Mouse (Mus musculus) midbrain, embryonic 13.5 days (tissue): Measurements from ENCODE around the gene Ppp1r14c. TPM values are rescaled to one million over a fixed set of nuclear protein-coding genes. Genes with fewer than 3 reads are reported as not detected.
A peak's percentile ranks its signal among the peaks of the same experiment; 100 is the strongest.

Experiments used
- ATAC-seq: fragments of 200-750 bp; cut with Nextera tagmentation; 2 replicates; pipeline ENCODE4 v1.8.0; 2017; ENCODE audit warnings: mild to moderate bottlenecking, moderate TSS enrichment, moderate library complexity
- H3K27ac ChIP-seq: fragments of 300-500 bp; sonication (generic); 2 replicates; pipeline ENCODE4 v1.5.1; 2015; ENCODE audit warnings: inconsistent platforms, mild to moderate bottlenecking, moderate library complexity
- H3K27me3 ChIP-seq: fragments of 300-500 bp; sonication (generic); 2 replicates; pipeline ENCODE4 v1.6.1; 2015; ENCODE audit warnings: mild to moderate bottlenecking, inconsistent platforms
- H3K36me3 ChIP-seq: fragments of 300-500 bp; sonication (generic); 2 replicates; pipeline ENCODE4 v1.6.1; 2015; ENCODE audit warnings: mild to moderate bottlenecking, inconsistent platforms
- H3K4me1 ChIP-seq: fragments of 300-500 bp; sonication (generic); replicated peaks from 2 replicates; pipeline ENCODE4 v1.6.1; 2015; ENCODE audit warnings: inconsistent platforms
- H3K4me2 ChIP-seq: fragments of 300-500 bp; sonication (generic); replicated peaks from 2 replicates; pipeline ENCODE4 v1.6.1; 2015; ENCODE audit warnings: moderate library complexity, mild to moderate bottlenecking, inconsistent platforms
- H3K4me3 ChIP-seq: fragments of 300-500 bp; sonication (generic); replicated peaks from 2 replicates; pipeline ENCODE4 v1.5.1; 2015; ENCODE audit warnings: mild to moderate bottlenecking, inconsistent platforms
- H3K9ac ChIP-seq: fragments of 300-500 bp; sonication (generic); replicated peaks from 2 replicates; pipeline ENCODE4 v1.6.1; 2015; ENCODE audit warnings: mild to moderate bottlenecking, inconsistent platforms
- H3K9me3 ChIP-seq: fragments of 300-500 bp; sonication (generic); 2 replicates; pipeline ENCODE4 v1.6.1; 2016; ENCODE audit warnings: mild to moderate bottlenecking, inconsistent platforms
- WGBS: fragments of 180-500 bp; shearing (Covaris S2); methylation state at CpG from one replicate; pipeline ENCODE4 v1.1.7; 2015; 5-methylcytosine and 5-hydroxymethylcytosine counted together
- polyA plus RNA-seq: library from polyadenylated mRNA; unstranded; fragments of >200 nt; fragmentation: Nextera tagmentation; extraction: Ambion mirVana; gene quantifications from 2 replicates; pipeline ENCODE4 v1.2.1, GENCODE M21; 2015

Gene Ppp1r14c
- polyA plus RNA-seq, 1 experiment from 2014 or later: 22.3 TPM

GRCm38 (mm10) chr10:3406280-3406679 lies 40.4 kb downstream of the Ppp1r14c start:
- Histone ChIP-seq H3K4me1 (no peaks in the 10 kb centered on the region; the same call in 1 of the 2 replicates), H3K9me3 (no peaks in the 10 kb centered on the region), H3K27me3 (no peaks in the 10 kb centered on the region), H3K4me2 (no peak overlapping the region), H3K9ac (no peak overlapping the region), H3K4me3 (no peak overlapping the region), H3K27ac (no peak overlapping the region), H3K36me3 (no peaks in the 10 kb centered on the region)
- WGBS: 83% methylated on average over 2 of the region's 2 CpGs
- ATAC-seq: no peak

DNA sequence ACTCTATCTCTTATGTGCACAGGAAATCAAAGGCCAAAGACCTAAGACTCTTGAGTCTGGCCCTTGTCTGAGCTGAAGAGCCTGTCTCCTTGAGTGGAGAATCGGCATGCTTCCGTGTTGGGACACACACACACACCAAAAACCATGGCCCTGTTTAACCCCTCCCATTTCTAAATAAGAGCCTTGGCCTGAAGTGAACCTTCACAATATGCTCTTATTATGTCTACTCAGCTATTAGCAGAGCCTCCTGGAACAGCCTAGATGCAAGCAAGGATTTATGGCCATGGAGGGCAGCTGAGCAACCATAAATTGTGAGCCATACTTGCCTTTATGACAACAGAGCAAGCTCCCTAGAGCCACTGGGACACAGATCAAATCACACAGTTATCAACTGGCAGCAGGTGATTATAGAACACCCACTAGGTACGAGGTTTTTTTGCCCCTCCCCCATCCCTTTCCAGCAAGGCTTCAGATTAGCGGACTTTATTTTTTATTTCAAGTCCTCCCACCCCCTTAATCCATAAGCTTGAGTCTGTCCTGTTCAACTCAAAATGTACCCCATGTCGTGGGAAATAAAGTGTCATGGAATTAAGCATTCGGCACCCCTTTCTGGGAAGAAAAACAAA lies 42.3 kb downstream of the Ppp1r14c start:
- Histone ChIP-seq H3K4me1 (peaks cover 3% of the 10 kb centered on the region; the same call in 1 of the 2 replicates), H3K4me2 (no peak overlapping the region), H3K36me3 (no peaks in the 10 kb centered on the region), H3K27ac (no peak overlapping the region), H3K27me3 (no peaks in the 10 kb centered on the region), H3K4me3 (no peak overlapping the region), H3K9me3 (no peaks in the 10 kb centered on the region), H3K9ac (no peak overlapping the region)
- 66% methylated on average over 6 of the region's 6 CpGs for WGBS
- peak; percentile 34 for ATAC-seq

DNA sequence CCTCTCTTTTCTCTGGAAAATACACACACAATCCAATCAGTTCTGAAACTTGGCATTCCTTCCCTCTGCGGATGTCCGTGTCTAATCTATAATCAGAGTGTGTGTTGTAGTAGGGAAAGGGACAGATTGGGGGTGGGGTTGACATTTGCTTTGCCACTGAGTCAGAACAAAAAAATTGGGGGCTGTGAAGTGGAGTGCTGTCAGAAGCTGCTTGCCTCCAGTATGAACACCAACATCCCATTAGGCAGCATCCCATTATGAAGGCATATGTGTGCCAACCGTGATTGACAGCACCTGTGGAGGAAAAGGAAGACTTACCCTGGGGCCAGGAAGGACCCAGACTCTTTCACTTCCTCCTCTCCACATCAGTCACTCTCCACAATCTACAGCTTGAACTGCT lies 42.8 kb downstream of the Ppp1r14c start:
- Histone ChIP-seq H3K4me3 (no peak overlapping the region), H3K9me3 (no peaks in the 10 kb centered on the region), H3K4me1 (peaks cover 3% of the 10 kb centered on the region; the same call in 1 of the 2 replicates), H3K27me3 (no peaks in the 10 kb centered on the region), H3K4me2 (no peak overlapping the region), H3K36me3 (no peaks in the 10 kb centered on the region), H3K27ac (no peak overlapping the region), H3K9ac (no peak overlapping the region)
- 58% methylated on average over 3 of the region's 3 CpGs for WGBS
- peak; percentile 55; the same call in 1 of the 2 replicates for ATAC-seq

DNA sequence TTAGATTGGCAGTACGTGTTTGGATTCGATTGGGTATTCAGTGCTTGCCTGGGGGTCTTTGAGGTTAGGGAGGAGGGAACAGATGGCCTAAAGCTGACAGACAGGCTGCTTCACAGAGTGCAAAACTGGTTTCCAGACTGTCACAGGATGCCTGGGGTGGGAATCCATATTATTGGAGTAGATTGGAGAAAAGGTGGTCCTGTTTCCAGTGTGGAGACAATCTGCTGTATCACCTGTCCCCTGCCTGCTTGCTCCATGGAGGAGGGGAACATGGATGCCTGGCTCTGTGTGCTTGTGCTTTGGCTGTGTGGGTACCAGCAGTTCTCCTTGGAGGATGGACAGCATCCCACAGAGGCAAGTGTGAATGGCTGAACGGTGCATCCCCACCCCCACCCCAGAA lies 45.4 kb downstream of the Ppp1r14c start:
- Histone ChIP-seq H3K4me1 (peaks cover 3% of the 10 kb centered on the region; the same call in 1 of the 2 replicates), H3K36me3 (no peaks in the 10 kb centered on the region), H3K4me2 (no peak overlapping the region), H3K27ac (no peak overlapping the region), H3K4me3 (no peak overlapping the region), H3K27me3 (no peaks in the 10 kb centered on the region), H3K9me3 (no peaks in the 10 kb centered on the region), H3K9ac (no peak overlapping the region)
- no peak for ATAC-seq
- 64% methylated on average over 3 of the region's 3 CpGs for WGBS

DNA sequence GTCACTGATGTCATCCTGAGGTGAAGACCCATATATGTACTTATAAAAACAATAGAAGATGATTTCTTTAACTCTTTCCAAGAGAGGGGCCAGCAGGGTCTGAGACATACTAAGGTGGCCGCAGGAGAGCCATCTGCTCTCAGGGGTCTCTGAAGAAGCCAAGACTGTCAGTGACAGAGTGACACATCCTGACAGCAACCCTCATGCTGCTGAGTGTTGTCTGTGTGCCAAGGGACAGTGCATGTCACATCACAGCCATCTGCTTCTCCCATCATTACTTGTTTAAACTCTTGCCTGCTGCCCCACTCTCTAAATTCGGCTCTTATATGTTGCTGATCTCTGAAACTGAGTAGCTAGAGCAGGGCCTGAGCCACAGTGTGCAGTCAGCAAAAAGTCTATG lies 45.8 kb downstream of the Ppp1r14c start:
- Histone ChIP-seq H3K4me1 (peaks cover 3% of the 10 kb centered on the region; the same call in 1 of the 2 replicates), H3K4me3 (no peak overlapping the region), H3K9me3 (no peaks in the 10 kb centered on the region), H3K27me3 (no peaks in the 10 kb centered on the region), H3K9ac (no peak overlapping the region), H3K27ac (no peak overlapping the region), H3K36me3 (no peaks in the 10 kb centered on the region), H3K4me2 (no peak overlapping the region)
- WGBS: 83% methylated on average over 2 of the region's 2 CpGs
- ATAC-seq: no peak

DNA sequence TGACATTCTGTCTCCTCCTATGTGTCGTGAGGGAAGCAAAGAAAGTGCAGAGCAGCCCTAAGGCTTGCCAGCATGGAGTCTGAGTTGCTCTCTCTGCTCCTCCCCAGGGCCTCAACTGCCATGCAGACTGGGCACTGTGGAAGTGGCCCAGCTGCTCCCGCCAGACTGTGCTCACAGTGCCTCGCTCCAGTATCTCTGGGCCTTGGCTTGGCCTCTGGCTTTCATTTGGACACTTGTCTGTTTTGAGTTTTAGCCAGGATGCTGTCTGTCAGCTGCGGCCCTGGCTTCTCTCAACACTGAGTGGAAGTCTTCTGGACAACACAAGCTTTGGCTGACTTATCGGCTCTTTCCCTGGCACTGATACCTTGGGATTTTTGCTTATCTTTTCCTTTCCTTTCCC lies 49.0 kb downstream of the Ppp1r14c start:
- WGBS: 82% methylated on average over 5 of the region's 5 CpGs
- Histone ChIP-seq H3K9me3 (no peaks in the 10 kb centered on the region), H3K9ac (no peak overlapping the region), H3K27ac (no peak overlapping the region), H3K4me2 (no peak overlapping the region), H3K36me3 (no peaks in the 10 kb centered on the region), H3K27me3 (no peaks in the 10 kb centered on the region), H3K4me3 (no peak overlapping the region), H3K4me1 (0 out of 2 replicates have a peak, but pooled peaks cover 3% of the 10 kb centered on the region)
- no peak for ATAC-seq

- ATAC-seq: no peak
- H3K36me3 ChIP-seq: no peaks in the 10 kb centered on the region
- H3K4me2 ChIP-seq: no peak overlapping the region
- no peak overlapping the region for H3K27ac ChIP-seq
- H3K9ac ChIP-seq: no peak overlapping the region
- no peaks in the 10 kb centered on the region for H3K9me3 ChIP-seq
- no peaks in the 10 kb centered on the region for H3K27me3 ChIP-seq
- H3K4me3 ChIP-seq: no peak overlapping the region
- 72% methylated on average over 4 of the region's 4 CpGs for WGBS
- 0 out of 2 replicates have a peak, but pooled peaks cover 3% of the 10 kb centered on the region for H3K4me1 ChIP-seq
Observed at GRCm38 (mm10) chr10:3416565-3416964, 50.7 kb downstream of the Ppp1r14c start.

DNA sequence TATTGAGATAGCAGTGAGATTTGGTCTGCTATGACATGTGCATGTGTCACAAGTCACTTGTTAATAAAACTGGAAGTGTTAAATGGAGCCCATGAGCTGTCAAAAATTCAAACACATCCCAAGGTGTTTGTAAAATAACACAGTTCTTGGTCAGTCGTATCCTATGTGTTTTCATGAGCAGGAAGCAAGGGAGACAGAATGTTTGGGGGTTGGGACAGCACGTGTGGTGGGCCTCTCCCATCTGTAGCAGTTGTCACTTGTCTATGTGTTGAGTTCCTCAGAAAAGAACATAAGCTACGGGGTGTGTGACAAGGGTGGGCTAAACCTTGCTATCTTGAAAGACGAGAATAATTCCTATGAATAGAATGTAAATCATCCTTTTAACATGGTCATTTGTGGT lies 51.6 kb downstream of the Ppp1r14c start:
- no peaks in the 10 kb centered on the region for H3K27me3 ChIP-seq
- H3K9ac ChIP-seq: no peak overlapping the region
- no peak overlapping the region for H3K4me3 ChIP-seq
- no peaks in the 10 kb centered on the region for H3K9me3 ChIP-seq
- H3K36me3 ChIP-seq: no peaks in the 10 kb centered on the region
- ATAC-seq: no peak
- 65% methylated on average over 4 of the region's 4 CpGs for whole genome bisulfite sequencing
- H3K4me1 ChIP-seq: no peaks in the 10 kb centered on the region
- no peak overlapping the region for H3K4me2 ChIP-seq
- no peak overlapping the region for H3K27ac ChIP-seq

- Histone ChIP-seq H3K4me3 (no peak overlapping the region), H3K36me3 (no peaks in the 10 kb centered on the region)
- ATAC-seq: no peak
Observed at GRCm38 (mm10) chr10:3424016-3424415, 58.2 kb downstream of the Ppp1r14c start.

DNA sequence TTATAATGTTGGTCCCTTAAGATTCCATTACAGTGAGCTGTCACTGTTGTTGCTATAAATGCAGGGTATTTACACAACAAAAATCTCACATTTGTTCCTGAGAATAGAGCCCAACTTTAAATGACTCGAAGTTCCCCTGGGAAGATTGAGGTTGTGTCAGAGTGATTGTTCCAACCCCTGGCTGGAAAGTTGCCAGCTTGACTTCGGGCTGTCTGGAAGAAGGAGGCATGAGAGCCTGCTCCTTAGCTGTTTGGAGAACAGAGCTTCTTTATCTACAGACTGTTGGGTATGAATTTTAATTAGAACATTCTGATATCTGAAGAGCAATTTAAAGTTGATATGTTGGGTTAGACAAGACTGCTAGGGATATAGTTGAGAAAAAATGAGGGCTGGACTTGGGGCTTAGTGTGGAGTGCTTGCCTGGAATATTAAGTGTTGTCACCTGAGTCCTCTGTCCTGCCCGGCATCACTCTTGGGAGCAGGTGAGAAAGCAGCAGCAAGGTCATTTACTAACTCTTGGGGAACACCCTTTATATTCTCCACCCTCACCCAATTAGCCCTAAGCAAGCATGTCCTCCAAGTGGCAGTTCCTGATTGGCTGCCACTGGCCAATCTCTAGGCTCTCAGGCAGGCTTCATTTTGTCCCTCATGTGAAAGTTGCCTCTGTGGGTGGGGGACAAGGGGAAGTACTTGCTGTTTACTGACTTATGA lies 62.0 kb downstream of the Ppp1r14c start:
- H3K27me3 ChIP-seq: no peaks in the 10 kb centered on the region
- 0 out of 2 replicates have a peak, but pooled peaks cover 6% of the 10 kb centered on the region for H3K4me1 ChIP-seq
- no peaks in the 10 kb centered on the region for H3K36me3 ChIP-seq
- no peak overlapping the region for H3K4me2 ChIP-seq
- H3K27ac ChIP-seq: no peak overlapping the region
- peak; percentile 62 for ATAC-seq
- no peaks in the 10 kb centered on the region for H3K9me3 ChIP-seq
- no peak overlapping the region for H3K4me3 ChIP-seq
- H3K9ac ChIP-seq: no peak overlapping the region
- 55% methylated on average over 3 of the region's 3 CpGs for WGBS

More at GRCm38 (mm10) chr10:3424016-3424415, 58.2 kb downstream of the Ppp1r14c start:
- Histone ChIP-seq H3K4me2 (no peak overlapping the region), H3K27ac (no peak overlapping the region), H3K9ac (no peak overlapping the region), H3K9me3 (no peaks in the 10 kb centered on the region), H3K27me3 (no peaks in the 10 kb centered on the region), H3K4me1 (0 out of 2 replicates have a peak, but pooled peaks cover 6% of the 10 kb centered on the region)

- Histone ChIP-seq H3K27ac (no peak overlapping the region), H3K36me3 (no peaks in the 10 kb centered on the region), H3K4me2 (no peak overlapping the region), H3K4me3 (no peak overlapping the region), H3K9me3 (no peaks in the 10 kb centered on the region; the same call in 1 of the 2 replicates), H3K27me3 (no peaks in the 10 kb centered on the region), H3K4me1 (no peaks in the 10 kb centered on the region), H3K9ac (no peak overlapping the region)
- ATAC-seq: 0 out of 2 replicates have a peak, but pooled peaks have one; percentile 55
- WGBS: 87% methylated on average over 8 of the region's 8 CpGs
Observed at GRCm38 (mm10) chr10:3434848-3435474, 69.1 kb downstream of the Ppp1r14c start.
